Mouse (Mus musculus) CH12.LX (cell line): ENCODE data around the gene Wnt6. TPM values are rescaled to one million over a fixed set of nuclear protein-coding genes. Genes with fewer than 3 reads are reported as not detected.

Source experiments
- DNase-seq: peaks from one replicate; pipeline ENCODE4 v3.0.0-alpha.2; 2013; ENCODE audit errors: extremely low read depth
- H3K27ac ChIP-seq: 2 replicates; pipeline ENCODE4 v1.5.1; 2012; ENCODE audit warnings: low read depth, mild to moderate bottlenecking, control low read depth, moderate library complexity; ENCODE audit not compliant: insufficient read depth
- H3K27me3 ChIP-seq: replicated peaks from 2 replicates; pipeline ENCODE3; 2012; ENCODE audit warnings: inconsistent platforms
- H3K36me3 ChIP-seq, 2 experiments: replicated peaks in 1 of 2; 2 replicates each; pipeline versions ENCODE3 to v1.6.1; 2012; ENCODE audit warnings: inconsistent platforms in 1 of 2, low read length in 1 of 2, mild to moderate bottlenecking in 1 of 2, mixed read lengths in 1 of 2, moderate library complexity in 1 of 2; ENCODE audit not compliant: control insufficient read depth in 1 of 2, insufficient read depth in 1 of 2
- H3K4me1 ChIP-seq, 2 experiments: 2 replicates each; pipeline ENCODE4 v1.6.1; 2012; ENCODE audit warnings: inconsistent platforms in 1 of 2, moderate library complexity in 1 of 2; ENCODE audit not compliant: insufficient read depth in 2 of 2, control insufficient read depth in 1 of 2
- H3K4me2 ChIP-seq: 2 replicates; pipeline ENCODE4 v1.6.1; 2012; ENCODE audit warnings: low read depth, mild to moderate bottlenecking, control low read depth; ENCODE audit not compliant: poor library complexity, insufficient read depth, severe bottlenecking
- H3K4me3 ChIP-seq, 3 experiments: fragments of 150-350 bp in 1 of 3; sonication (generic) in 1 of 3; replicated peaks in 1 of 3; 2 replicates each; pipeline versions ENCODE3 to v1.5.1; 2011 to 2012; ENCODE audit warnings: low read depth in 2 of 3, low read length in 2 of 3, mild to moderate bottlenecking in 2 of 3, moderate library complexity in 2 of 3, control low read depth in 1 of 3, improper control_type of control experiment in 1 of 3, inconsistent platforms in 1 of 3, mixed read lengths in 1 of 3; ENCODE audit not compliant: poor library complexity in 1 of 3
- H3K79me2 ChIP-seq: replicated peaks from 2 replicates; pipeline ENCODE4 v1.6.1; 2012; ENCODE audit warnings: mild to moderate bottlenecking, moderate library complexity; ENCODE audit not compliant: control insufficient read depth, poor library complexity, insufficient read depth, severe bottlenecking; ENCODE audit errors: extremely low read depth
- H3K9ac ChIP-seq: 2 replicates; pipeline ENCODE4 v1.6.1; 2012; ENCODE audit warnings: low read depth, mild to moderate bottlenecking, control low read depth, moderate library complexity; ENCODE audit not compliant: insufficient read depth
- H3K9me3 ChIP-seq: replicated peaks from 2 replicates; pipeline ENCODE3; 2012; ENCODE audit warnings: low read length, inconsistent platforms, mixed read lengths
- BHLHE40 ChIP-seq: IDR thresholded peaks from 2 replicates; pipeline ENCODE4 v1.6.1; 2011; ENCODE audit warnings: mild to moderate bottlenecking, low read depth, low read length, improper control_type of control experiment
- CHD1 ChIP-seq: IDR thresholded peaks from 2 replicates; pipeline ENCODE4 v1.6.1; 2012; ENCODE audit warnings: low read depth, low read length, improper control_type of control experiment, inconsistent platforms
- CHD2 ChIP-seq: IDR thresholded peaks from 2 replicates; pipeline ENCODE4 v1.6.1; 2011; ENCODE audit warnings: low read length, improper control_type of control experiment
- CTCF ChIP-seq, 2 experiments: IDR thresholded peaks in 1 of 2; conservative IDR thresholded peaks in 1 of 2; 2 replicates each; pipeline ENCODE4 v1.5.1; 2011 to 2012; ENCODE audit warnings: low read depth in 2 of 2, low read length in 2 of 2, improper control_type of control experiment in 1 of 2, inconsistent platforms in 1 of 2, mild to moderate bottlenecking in 1 of 2, moderate library complexity in 1 of 2
- E2F4 ChIP-seq: IDR thresholded peaks from 2 replicates; pipeline ENCODE4 v1.6.1; 2011; ENCODE audit warnings: low read depth, low read length, improper control_type of control experiment; ENCODE audit not compliant: insufficient replicate concordance
- EP300 ChIP-seq: IDR thresholded peaks from 2 replicates; pipeline ENCODE4 v1.6.1; 2011; ENCODE audit warnings: low read length, improper control_type of control experiment
- ETS1 ChIP-seq: conservative IDR thresholded peaks from 2 replicates; pipeline ENCODE4 v1.6.1; 2012; ENCODE audit warnings: low read depth, mild to moderate bottlenecking, inconsistent platforms, low read length, improper control_type of control experiment, moderate library complexity
- GABPA ChIP-seq: IDR thresholded peaks from 2 replicates; pipeline ENCODE4 v1.6.1; 2012; ENCODE audit warnings: low read depth, low read length, improper control_type of control experiment, inconsistent platforms; ENCODE audit not compliant: insufficient replicate concordance
- HCFC1 ChIP-seq: IDR thresholded peaks from 2 replicates; pipeline ENCODE4 v1.6.1; 2012; ENCODE audit warnings: low read depth, mild to moderate bottlenecking, inconsistent platforms, low read length, improper control_type of control experiment
- IRF4 ChIP-seq: IDR thresholded peaks from 2 replicates; pipeline ENCODE4 v1.6.1; 2014; ENCODE audit warnings: low read depth, mild to moderate bottlenecking, inconsistent platforms, low read length, improper control_type of control experiment
- JUND ChIP-seq: conservative IDR thresholded peaks from 2 replicates; pipeline ENCODE4 v1.6.1; 2011; ENCODE audit warnings: low read depth, low read length, improper control_type of control experiment
- KAT2A ChIP-seq: IDR thresholded peaks from 2 replicates; pipeline ENCODE4 v1.6.1; 2012; ENCODE audit warnings: low read length, improper control_type of control experiment, inconsistent platforms; ENCODE audit not compliant: insufficient replicate concordance
- MAFK ChIP-seq: IDR thresholded peaks from 2 replicates; pipeline ENCODE4 v1.6.1; 2011; ENCODE audit warnings: low read length, improper control_type of control experiment; ENCODE audit not compliant: insufficient replicate concordance
- MAX ChIP-seq: IDR thresholded peaks from 2 replicates; pipeline ENCODE4 v1.6.1; 2011; ENCODE audit warnings: low read length, improper control_type of control experiment
- MXI1 ChIP-seq: IDR thresholded peaks from 2 replicates; pipeline ENCODE4 v1.6.1; 2011; ENCODE audit warnings: mild to moderate bottlenecking, low read depth, low read length, improper control_type of control experiment
- MYC ChIP-seq: IDR thresholded peaks from 2 replicates; pipeline ENCODE4 v1.6.1; 2011; ENCODE audit warnings: low read depth, mild to moderate bottlenecking, improper control_type of control experiment, low read length
- PAX5 ChIP-seq: IDR thresholded peaks from 2 replicates; pipeline ENCODE4 v1.6.1; 2012; ENCODE audit warnings: low read length, inconsistent platforms, mixed read lengths
- POLR2A ChIP-seq: IDR thresholded peaks from 2 replicates; pipeline ENCODE4 v1.6.1; 2011; ENCODE audit warnings: low read depth, mild to moderate bottlenecking, improper control_type of control experiment, low read length
- POLR2AphosphoS2 ChIP-seq: IDR thresholded peaks from 2 replicates; pipeline ENCODE4 v1.6.1; 2011; ENCODE audit warnings: low read depth, low read length, improper control_type of control experiment
- RAD21 ChIP-seq: IDR thresholded peaks from 2 replicates; pipeline ENCODE4 v1.6.1; 2011; ENCODE audit warnings: low read depth, mild to moderate bottlenecking, low read length, improper control_type of control experiment, moderate library complexity
- SIN3A ChIP-seq: IDR thresholded peaks from 2 replicates; pipeline ENCODE4 v1.6.1; 2012; ENCODE audit warnings: low read length, improper control_type of control experiment, inconsistent platforms
- SMC3 ChIP-seq: IDR thresholded peaks from 2 replicates; pipeline ENCODE4 v1.6.1; 2011; ENCODE audit warnings: low read depth, low read length, improper control_type of control experiment
- UBTF ChIP-seq: IDR thresholded peaks from 2 replicates; pipeline ENCODE4 v1.6.1; 2012; ENCODE audit warnings: low read depth, mild to moderate bottlenecking, inconsistent platforms, low read length, improper control_type of control experiment, moderate library complexity
- USF1 ChIP-seq: IDR thresholded peaks from 2 replicates; pipeline ENCODE4 v1.6.1; 2014; ENCODE audit warnings: low read depth, mild to moderate bottlenecking, inconsistent platforms, low read length, improper control_type of control experiment
- USF2 ChIP-seq: conservative IDR thresholded peaks from 2 replicates; pipeline ENCODE4 v1.6.1; 2011; ENCODE audit warnings: low read depth, low read length, improper control_type of control experiment
- ZC3H11A ChIP-seq: IDR thresholded peaks from 2 replicates; pipeline ENCODE4 v1.6.1; 2012; ENCODE audit warnings: low read depth, mild to moderate bottlenecking, inconsistent platforms, low read length, improper control_type of control experiment
- ZNF384 ChIP-seq: IDR thresholded peaks from 2 replicates; pipeline ENCODE4 v1.6.1; 2012; ENCODE audit warnings: low read depth, low read length, improper control_type of control experiment, inconsistent platforms
- dilution Hi-C: fragments of 300-500 bp; cut with MboI; formaldehyde crosslinking; loops from 2 replicates; pipeline ENCODE4 v1.14.3; 2020; ENCODE audit warnings: low sequenced_read_pairs; ENCODE audit not compliant: extremely low pct_unique_long_range_greater_than_20kb, extremely low pct_ligation_motif_present
- in situ Hi-C: fragments of 300-500 bp; cut with MboI; formaldehyde crosslinking; loops from 3 replicates; pipeline ENCODE4 v1.14.3; 2019; ENCODE audit warnings: low sequenced_read_pairs, low pct_ligation_motif_present, low pct_unique_long_range_greater_than_20kb, mixed read lengths
- polyA plus RNA-seq: library from polyadenylated mRNA; unstranded; fragments of >175 nt; gene quantifications from 2 replicates; pipeline ENCODE4 v1.2.1, GENCODE M21; 2012; ENCODE audit warnings: low read depth; ENCODE audit not compliant: insufficient read length
- total RNA-seq, 2 experiments: library from RNA; depleted of rRNA; stranded (reverse); fragments of 300-350 nt in 1 of 2; fragments of >200 nt in 1 of 2; gene quantifications; 2 replicates each; pipeline ENCODE4 v1.2.3; 2012 to 2014

Gene Wnt6
- total and polyA plus RNA-seq, 3 experiments = 0.67 to 3.4 (median 1.7) TPM

DNA sequence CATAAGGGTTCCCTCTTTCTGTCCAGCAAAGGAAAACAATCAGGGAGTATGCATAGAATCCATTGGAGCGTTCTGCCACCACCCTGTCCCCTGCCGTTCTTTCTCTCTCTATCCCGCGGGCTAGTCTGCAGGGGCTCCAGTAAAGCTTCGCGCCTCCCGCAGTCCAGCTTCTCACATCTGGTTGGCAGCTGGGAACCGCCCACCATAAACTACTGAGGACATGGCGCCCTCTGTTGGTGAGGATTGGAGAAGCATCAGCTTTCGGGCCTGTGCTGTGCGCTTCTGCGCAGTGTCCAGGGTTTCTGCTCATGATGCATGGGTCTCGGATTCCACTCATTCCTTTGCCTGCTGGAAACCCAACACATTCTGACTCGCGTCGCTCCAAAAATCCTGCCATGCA is 36.4 kb downstream of the Wnt6 start (continued):
- TF ChIP-seq ZC3H11A (peak; percentile 60; the same call in 1 of the 2 replicates), CTCF (conservative IDR thresholded peaks at IDR 0.05 in 1 of 2, IDR thresholded peaks at IDR 0.05 in 1 of 2; ENCODE audit: low read depth in 2 of 2, low read length in 2 of 2) (peak; percentile 70 to 98), PAX5 (no peak), BHLHE40 (no peak), CHD1 (no peak), GABPA (no peak), RAD21 (peak; percentile 94), MAFK (no peak), SMC3 (peak; percentile 98), SIN3A (peak; percentile 57; the same call in 1 of the 2 replicates), KAT2A (no peak), EP300 (no peak), MYC (no peak; the same call in 1 of the 2 replicates), IRF4 (peak; percentile 29; the same call in 1 of the 2 replicates)

DNA sequence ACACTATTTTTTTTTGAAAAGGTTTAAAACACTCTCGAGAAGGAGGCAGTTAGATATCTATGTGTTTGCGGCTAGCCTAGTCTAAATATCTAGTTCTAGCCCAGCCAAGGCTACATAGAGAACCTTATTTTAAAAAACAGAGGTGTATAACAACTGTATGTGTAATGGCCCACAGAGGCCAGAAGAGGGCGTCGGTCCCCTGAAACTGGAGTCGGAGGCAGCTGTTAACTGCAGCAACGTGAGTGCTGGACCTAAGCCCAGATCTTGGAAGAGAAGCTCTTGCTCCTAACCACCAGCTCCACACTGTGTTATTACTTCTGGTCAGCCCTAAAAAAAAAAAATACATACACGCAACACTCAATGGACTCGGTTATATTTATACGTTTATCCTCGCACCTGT is 37.3 kb downstream of the Wnt6 start:
- H3K27ac ChIP-seq = no peak overlapping the region
- no peak overlapping the region for H3K9ac ChIP-seq
- no peak overlapping the region for H3K4me3 ChIP-seq
- H3K79me2 ChIP-seq = 0 out of 2 replicates have a peak, but pooled peaks cover 2% of the 10 kb centered on the region
- peaks cover 20 to 56% of the 10 kb centered on the region in 2 experiments for H3K4me1 ChIP-seq
- peaks cover 0 to 13% of the 10 kb centered on the region in 2 experiments for H3K36me3 ChIP-seq
- no peak for DNase-seq
- dilution Hi-C loops = no loop called here
- H3K9me3 ChIP-seq = no peaks in the 10 kb centered on the region
- TF ChIP-seq CTCF (conservative IDR thresholded peaks at IDR 0.05 in 1 of 2, IDR thresholded peaks at IDR 0.05 in 1 of 2; ENCODE audit: low read depth in 2 of 2, low read length in 2 of 2) (peak in 1 of 2 experiments; percentile 51; a peak in 3 of 4 replicates), JUND (no peak)
- TF ChIP-seq, all 38 proteins: peak for 1
- Histone ChIP-seq H3K27me3 (peaks cover 1% of the 10 kb centered on the region), H3K4me2 (no peak overlapping the region)
- in situ Hi-C loops = loop anchor here (5.0 kb wide), 1 partner anchor 37 kb away; the partner anchor contains the start of gene Wnt6

DNA sequence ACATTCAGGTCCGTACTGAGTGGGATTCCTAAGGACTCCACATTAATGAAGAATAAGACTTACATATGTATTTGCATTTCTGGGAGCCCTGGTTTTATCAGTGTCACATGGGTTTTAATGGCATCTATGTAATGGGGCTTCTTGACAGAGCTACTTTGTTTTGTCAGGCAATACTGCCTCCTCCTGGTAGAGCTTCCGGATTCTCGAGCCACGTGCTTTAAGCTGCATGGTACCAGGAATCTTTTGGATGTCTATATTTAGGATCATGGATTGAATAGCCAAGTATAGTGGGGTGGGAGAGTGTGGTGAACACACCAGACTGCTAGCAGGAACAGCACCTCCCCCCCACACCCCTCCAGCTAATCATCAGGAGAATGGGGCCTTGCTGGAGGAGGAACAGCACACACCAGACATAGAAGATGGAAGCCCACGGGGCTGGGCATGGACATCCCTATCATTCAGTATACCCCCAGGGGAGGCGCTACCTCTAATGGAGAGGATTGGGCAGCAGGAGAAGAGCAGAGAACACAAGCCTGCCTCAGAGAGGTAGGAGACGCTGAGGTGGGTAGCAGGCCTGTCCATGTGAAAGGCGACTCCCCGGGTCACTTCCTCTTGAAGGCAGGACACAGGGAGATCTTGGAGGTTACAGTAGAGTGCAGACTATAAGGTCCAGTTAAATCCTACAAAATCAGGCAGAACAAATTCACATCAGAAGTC is 43.4 kb downstream of the Wnt6 start:
- Histone ChIP-seq H3K9ac (no peak overlapping the region), H3K27ac (0 out of 2 replicates have a peak overlapping the region, but pooled peaks have one; percentile 1), H3K4me1 (peaks cover 7 to 38% of the 10 kb centered on the region in 2 experiments; a peak in 3 of 4 replicates), H3K79me2 (no peaks in the 10 kb centered on the region), H3K36me3 (peaks cover 0 to 6% of the 10 kb centered on the region in 2 experiments), H3K27me3 (peaks cover 1% of the 10 kb centered on the region), H3K4me2 (no peak overlapping the region), H3K9me3 (no peaks in the 10 kb centered on the region), H3K4me3 (no peak overlapping the region)
- dilution Hi-C loops = no loop called here
- in situ Hi-C loops = no loop called here
- peak; percentile 42 for DNase-seq
- peak; percentile 97 for TF ChIP-seq MAX
- TF ChIP-seq USF1 = peak; percentile 21; the same call in 1 of the 2 replicates
- TF ChIP-seq USF2 = peak; percentile 27; the same call in 1 of the 2 replicates
- peak; percentile 6 to 78; a peak in 3 of 4 replicates for TF ChIP-seq CTCF (conservative IDR thresholded peaks at IDR 0.05 in 1 of 2, IDR thresholded peaks at IDR 0.05 in 1 of 2; ENCODE audit: low read depth in 2 of 2, low read length in 2 of 2)
- TF ChIP-seq CHD2 = no peak
- TF ChIP-seq ZC3H11A = peak; percentile 53; the same call in 1 of the 2 replicates
- peak; percentile 67 for TF ChIP-seq MXI1
- TF ChIP-seq ZNF384 = no peak; the same call in 1 of the 2 replicates
- no peak for TF ChIP-seq E2F4
- TF ChIP-seq CHD1 = no peak
- TF ChIP-seq POLR2AphosphoS2 = no peak
- TF ChIP-seq ETS1 = no peak
- TF ChIP-seq MYC = peak; percentile 98
- TF ChIP-seq POLR2A = peak; percentile 27; the same call in 1 of the 2 replicates
- TF ChIP-seq UBTF = no peak
- no peak for TF ChIP-seq GABPA
- TF ChIP-seq SIN3A = 0 out of 2 replicates have a peak, but pooled peaks have one; percentile 43
- TF ChIP-seq BHLHE40 = 0 out of 2 replicates have a peak, but pooled peaks have one; percentile 40
- TF ChIP-seq RAD21 = peak; percentile 77
- no peak for TF ChIP-seq HCFC1
- TF ChIP-seq SMC3 = peak; percentile 74
